ENCODE assay signal across 10 mouse cellular contexts in genomic region chr6:115909940-115910339, GRCm38 (mm10). TPM values are rescaled to one million over a fixed set of nuclear protein-coding genes. Genes with fewer than 3 reads are reported as not detected.
DNase-seq lines count a peak whose midpoint lies in the region; ATAC-seq and TF ChIP-seq lines count a peak whose summit lies in the region.
"Had no signal": no experiment of that assay in that cellular context is flagged by ENCODE, and none has a peak within 500 bp of the region (broad histone marks: within the 10 kb centered on the region; RNA-seq: fewer than 3 reads in every experiment).

No protein-coding gene starts in this region.

- ATAC-seq in forebrain, embryonic 15.5 days (replicated peaks): no peak
- no peak for ATAC-seq in forebrain, postnatal 0 days
- peak; percentile 26 for ATAC-seq in megakaryocyte progenitor cell, adult 5-6 weeks (replicated peaks; ENCODE audit: poor library complexity)
- ATAC-seq in frontal cortex, adult (ENCODE audit: low TSS enrichment): no peak

- peaks cover 29% of the 10 kb centered on the region for H3K4me1 ChIP-seq in forebrain, embryonic 15.5 days
- peaks cover 15% of the 10 kb centered on the region for H3K4me1 ChIP-seq in forebrain, postnatal 0 days (ENCODE audit: insufficient read depth)

- peak overlapping the region; percentile 55 for H3K27ac ChIP-seq in forebrain, embryonic 15.5 days (replicated peaks)
- no peak overlapping the region for H3K27ac ChIP-seq in forebrain, postnatal 0 days (ENCODE audit: low read depth, low read length)
- H3K27ac ChIP-seq: neural tube, embryonic 13.5 days had no signal

- no peaks in the 10 kb centered on the region for H3K36me3 ChIP-seq in forebrain, embryonic 15.5 days
- H3K36me3 ChIP-seq in forebrain, postnatal 0 days (ENCODE audit: insufficient read depth): peaks cover 19% of the 10 kb centered on the region

- no peaks in the 10 kb centered on the region for H3K27me3 ChIP-seq in forebrain, embryonic 15.5 days
- no peaks in the 10 kb centered on the region for H3K27me3 ChIP-seq in forebrain, postnatal 0 days (ENCODE audit: insufficient read depth, low read length)
- H3K27me3 ChIP-seq: neural tube, embryonic 13.5 days had no signal

- no peak for DNase-seq in forebrain, postnatal 0 days
- peak; percentile 87 to 94 for DNase-seq in heart, adult 9 months (ENCODE audit: low spot score in 2 of 2)
- peak; percentile 84 for DNase-seq in kidney, postnatal 10 days
- no peak for DNase-seq in spleen, postnatal 4 days (ENCODE audit: low spot score in 2 of 2)
- DNase-seq in layer of hippocampus, postnatal 10 days (ENCODE audit: low spot score in 2 of 2): no peak

- no peak overlapping the region for H3K4me3 ChIP-seq in forebrain, embryonic 15.5 days
- no peak overlapping the region for H3K4me3 ChIP-seq in forebrain, postnatal 0 days (ENCODE audit: low read depth, low read length)
- H3K4me3 ChIP-seq: neural tube, embryonic 13.5 days had no signal

- H3K4me2 ChIP-seq in forebrain, embryonic 15.5 days (replicated peaks): no peak overlapping the region
- H3K4me2 ChIP-seq in forebrain, postnatal 0 days (ENCODE audit: low read depth): no peak overlapping the region
- H3K4me2 ChIP-seq: neural tube, embryonic 13.5 days had no signal

- WGBS in forebrain, embryonic 15.5 days: 68% methylated on average over 8 of the region's 8 CpGs
- 64% methylated on average over 8 of the region's 8 CpGs for WGBS in forebrain, postnatal 0 days

- no peaks in the 10 kb centered on the region for H3K9me3 ChIP-seq in forebrain, embryonic 15.5 days
- H3K9me3 ChIP-seq in forebrain, postnatal 0 days (ENCODE audit: low read length): no peaks in the 10 kb centered on the region
- H3K9me3 ChIP-seq: neural tube, embryonic 13.5 days had no signal

- TF ChIP-seq CTCF in forebrain, postnatal 0 days (IDR thresholded peaks at IDR 0.05; ENCODE audit: low read depth): no peak

- no peak overlapping the region for H3K9ac ChIP-seq in forebrain, embryonic 15.5 days (replicated peaks)
- no peak overlapping the region for H3K9ac ChIP-seq in forebrain, postnatal 0 days
- H3K9ac ChIP-seq: neural tube, embryonic 13.5 days had no signal

RNA-seq across cellular contexts. Expression of gene Rho, which starts 21.6 kb away (rescaled TPM):
- polyA plus RNA-seq in forebrain, embryonic 15.5 days (2015; fragmentation: Nextera tagmentation; extraction: Ambion mirVana): 0.09 and 0.19 TPM in 2 replicates
- 0.23 and 0.57 TPM in 2 replicates for total RNA-seq in forebrain, postnatal 0 days (2014; rRNA removed)
- 0.08 TPM in 1 of 2 replicates, not detected in the other for polyA plus RNA-seq in forebrain, postnatal 0 days (2015; fragmentation: Nextera tagmentation; extraction: Ambion mirVana)
- 0.15 TPM in 1 of 2 replicates, not detected in the other for total RNA-seq in megakaryocyte progenitor cell, adult 5-6 weeks (2015)
- total RNA-seq in megakaryocyte progenitor cell, adult 5-6 weeks (2017): 0.34 TPM in 1 of 2 replicates, not detected in the other
- total RNA-seq in layer of hippocampus, postnatal 10 days (2021): under 1 TPM; 0.27 TPM

RNA-seq across cellular contexts. Expression of gene H1foo, which starts 34.8 kb away (rescaled TPM):
- not detected in 2 replicates for polyA plus RNA-seq in forebrain, embryonic 15.5 days (2015; fragmentation: Nextera tagmentation; extraction: Ambion mirVana)
- not detected in 2 replicates for total RNA-seq in forebrain, postnatal 0 days (2014; rRNA removed)
- polyA plus RNA-seq in forebrain, postnatal 0 days (2015; fragmentation: Nextera tagmentation; extraction: Ambion mirVana): not detected in 2 replicates
- not detected in 2 replicates for total RNA-seq in megakaryocyte progenitor cell, adult 5-6 weeks (2015)
- not detected in 2 replicates for total RNA-seq in megakaryocyte progenitor cell, adult 5-6 weeks (2017)
- total RNA-seq in layer of hippocampus, postnatal 10 days (2021): not detected
- total RNA-seq: ES-E14 had no signal
- polyA plus RNA-seq: neural tube, embryonic 13.5 days had no signal

RNA-seq across cellular contexts. Expression of gene Ift122, which starts 56.7 kb away (rescaled TPM):
- 28.2 and 29.4 TPM in 2 replicates for polyA plus RNA-seq in forebrain, embryonic 15.5 days (2015; fragmentation: Nextera tagmentation; extraction: Ambion mirVana)
- total RNA-seq in forebrain, postnatal 0 days (2014; rRNA removed): 27.1 and 32.6 TPM in 2 replicates
- 17.6 and 25.6 TPM in 2 replicates for polyA plus RNA-seq in forebrain, postnatal 0 days (2015; fragmentation: Nextera tagmentation; extraction: Ambion mirVana)
- 1.7 and 1.8 TPM in 2 replicates for total RNA-seq in megakaryocyte progenitor cell, adult 5-6 weeks (2015)
- total RNA-seq in megakaryocyte progenitor cell, adult 5-6 weeks (2017): 3.2 and 3.9 TPM in 2 replicates
- 10 to 100 TPM; 24.0 to 25.9 TPM for total RNA-seq in layer of hippocampus, postnatal 10 days (2021)

RNA-seq across cellular contexts. Expression of gene Mbd4, which starts 56.8 kb away (rescaled TPM):
- 15.5 and 16.3 TPM in 2 replicates for polyA plus RNA-seq in forebrain, embryonic 15.5 days (2015; fragmentation: Nextera tagmentation; extraction: Ambion mirVana)
- 6.6 and 6.7 TPM in 2 replicates for total RNA-seq in forebrain, postnatal 0 days (2014; rRNA removed)
- 4.3 and 6.8 TPM in 2 replicates for polyA plus RNA-seq in forebrain, postnatal 0 days (2015; fragmentation: Nextera tagmentation; extraction: Ambion mirVana)
- total RNA-seq in megakaryocyte progenitor cell, adult 5-6 weeks (2015): 10.4 and 12.3 TPM in 2 replicates
- 19.7 and 25.9 TPM in 2 replicates for total RNA-seq in megakaryocyte progenitor cell, adult 5-6 weeks (2017)
- 1 to 10 TPM; 5.0 to 6.2 TPM for total RNA-seq in layer of hippocampus, postnatal 10 days (2021)

Comparison
In these comparisons a context has a peak if more than half of its experiments do, and no peak if none do; other contexts are left out.
1. DNase-seq: peak in heart, adult 9 months (2 of 2) and kidney, postnatal 10 days (single experiment); none in forebrain, postnatal 0 days (single experiment), spleen, postnatal 4 days (0 of 2) and layer of hippocampus, postnatal 10 days (0 of 2).